Mouse (Mus musculus): ENCODE measurements around the gene Deup1.

- TF ChIP-seq CTCF (IDR thresholded peaks at IDR 0.05; ENCODE audit: borderline replicate concordance, control insufficient read depth, extremely low read depth, insufficient read depth, low read length, poor library complexity) = no peak
- no peak for TF ChIP-seq POLR2A (IDR thresholded peaks at IDR 0.05; ENCODE audit: control insufficient read depth, extremely low read depth, insufficient read depth, low read length, poor library complexity)
Observed at GRCm38 (mm10) chr9:15664606-15665005, 36.9 kb upstream of the Deup1 start.

All from thymus, adult 2 months (tissue).